Mouse (Mus musculus): ENCODE measurements around the gene Myt1l.

The Myt1l gene

DNA sequence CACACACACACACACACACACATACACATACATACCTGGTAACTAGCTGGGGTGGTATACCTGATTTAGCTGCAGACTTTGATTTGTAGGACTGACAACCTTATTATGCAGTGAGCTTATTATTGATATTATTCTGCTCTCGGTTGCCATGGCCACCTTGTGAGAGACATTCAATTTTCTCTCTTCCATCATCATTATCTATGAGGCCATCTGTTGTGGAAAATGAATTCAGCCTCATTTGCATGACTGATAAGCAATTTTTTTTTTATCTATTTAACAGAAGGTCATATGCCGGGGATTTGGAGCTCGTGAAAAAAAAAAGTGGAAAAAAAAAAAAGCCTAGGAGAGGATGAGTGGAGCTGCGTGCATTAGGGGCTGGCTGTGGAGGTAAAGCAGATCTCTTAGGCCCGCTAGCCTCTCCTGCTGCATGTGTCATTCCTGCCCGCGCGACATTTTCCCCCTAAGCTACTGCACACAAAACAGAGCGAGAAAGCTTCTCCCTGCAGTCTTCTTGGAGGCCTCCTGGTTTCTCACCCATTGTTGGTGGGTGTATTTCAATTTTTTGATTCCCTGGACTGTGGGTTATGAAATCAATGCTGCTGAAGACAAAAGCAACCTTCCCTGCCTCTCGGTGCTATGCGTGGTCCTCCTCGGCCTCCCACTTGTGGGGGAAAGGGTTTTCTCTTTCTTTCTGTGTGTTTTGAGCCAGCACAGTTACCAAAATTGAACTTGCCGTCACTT is at the start of gene Myt1l:
Gene Myt1l (plus strand): TSS at position 354 of the 741 bp plus-strand sequence.
- no peak for DNase-seq (ENCODE audit: low read depth)

DNA sequence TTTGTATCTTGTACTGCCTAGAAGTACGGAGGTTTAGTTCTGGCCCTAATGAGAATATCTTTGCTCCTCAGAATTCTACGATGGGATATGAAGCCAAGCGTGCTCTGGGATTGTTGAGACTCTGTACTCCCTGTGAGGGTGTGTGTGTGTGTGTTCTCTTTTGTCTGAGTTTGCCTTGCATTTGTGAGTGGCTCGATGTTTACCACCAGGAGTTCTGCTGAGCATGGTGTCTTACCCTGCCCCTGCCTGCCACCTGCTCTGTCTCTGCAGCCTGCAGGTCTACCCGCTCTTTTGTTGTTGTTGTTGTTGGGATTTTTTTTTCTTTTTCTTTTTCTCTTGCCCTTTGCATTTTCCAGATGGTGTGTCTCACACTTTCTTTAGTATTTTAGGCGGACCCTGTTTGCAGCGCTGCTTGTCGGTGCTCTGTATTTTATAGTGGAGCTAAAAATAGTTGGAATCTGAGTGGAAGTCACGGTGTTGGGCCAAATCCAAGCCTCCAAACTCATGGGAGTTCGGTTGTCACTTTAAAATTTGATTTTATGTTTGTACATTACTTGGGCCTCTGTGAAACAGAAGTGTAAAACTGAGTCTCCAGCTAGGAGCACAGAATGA is 41.7 kb upstream of the Myt1l start:
- no peak for DNase-seq (ENCODE audit: low read depth)

DNA sequence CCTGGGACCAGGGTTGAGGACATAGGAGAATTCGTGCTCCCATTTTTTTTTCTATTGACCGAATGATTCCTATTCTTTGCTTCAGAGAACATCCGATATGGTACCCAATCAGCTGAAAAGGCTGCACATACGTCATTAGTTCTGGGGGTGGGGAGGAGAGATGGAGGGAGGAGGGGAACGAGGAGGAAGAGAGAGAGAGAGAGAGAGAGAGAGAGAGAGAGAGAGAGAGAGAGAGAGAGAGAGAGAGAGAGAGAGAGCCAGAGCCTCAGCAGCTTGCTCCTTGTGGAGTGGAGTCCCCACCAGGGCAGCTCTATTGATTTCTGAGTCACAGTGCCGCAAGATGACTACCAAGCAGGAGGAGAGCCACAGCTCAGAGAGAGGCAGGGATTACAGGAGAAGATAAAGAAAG is 1.9 kb upstream of the Myt1l start:
- no peak for DNase-seq (ENCODE audit: low read depth)

DNA sequence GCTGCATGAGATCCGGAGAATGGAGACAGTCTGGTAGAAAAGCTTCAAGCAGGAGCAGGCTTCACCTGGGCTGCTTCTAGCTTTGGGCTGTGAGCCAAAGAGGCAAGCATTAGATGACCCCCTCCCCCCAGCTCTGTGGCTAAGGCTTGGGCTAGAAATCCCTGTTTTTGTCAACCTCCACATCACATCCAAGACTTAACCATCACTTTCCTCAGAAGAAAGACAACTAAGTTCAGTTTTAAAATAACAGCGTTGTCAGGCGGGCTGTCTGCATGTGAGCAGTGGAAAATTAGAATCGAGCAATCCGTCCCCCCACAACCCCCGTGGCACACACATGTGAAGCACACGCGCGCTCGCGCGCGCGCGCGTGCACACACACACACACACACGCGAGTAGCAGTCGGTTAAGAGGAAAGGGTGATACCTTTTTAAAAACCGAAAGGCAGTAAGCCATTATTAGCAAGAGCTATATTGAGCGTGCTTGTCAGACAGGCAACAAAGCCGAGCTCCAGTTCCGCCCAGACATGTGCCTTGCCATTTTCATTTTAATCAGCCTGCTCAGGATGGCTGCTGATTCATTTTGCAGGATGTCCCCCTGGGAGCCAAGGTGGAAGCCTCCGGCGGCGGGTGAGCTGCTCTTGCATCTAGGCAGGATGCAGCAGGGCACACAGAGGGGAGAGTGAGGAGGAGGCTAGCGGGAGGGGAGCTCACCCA is 979 bp upstream of the Myt1l start:
- no peak for DNase-seq (ENCODE audit: low read depth)

- no peak for DNase-seq (ENCODE audit: low read depth)
Measured at GRCm38 (mm10) chr12:29530241-29530725, 2.1 kb downstream of the Myt1l start.

DNA sequence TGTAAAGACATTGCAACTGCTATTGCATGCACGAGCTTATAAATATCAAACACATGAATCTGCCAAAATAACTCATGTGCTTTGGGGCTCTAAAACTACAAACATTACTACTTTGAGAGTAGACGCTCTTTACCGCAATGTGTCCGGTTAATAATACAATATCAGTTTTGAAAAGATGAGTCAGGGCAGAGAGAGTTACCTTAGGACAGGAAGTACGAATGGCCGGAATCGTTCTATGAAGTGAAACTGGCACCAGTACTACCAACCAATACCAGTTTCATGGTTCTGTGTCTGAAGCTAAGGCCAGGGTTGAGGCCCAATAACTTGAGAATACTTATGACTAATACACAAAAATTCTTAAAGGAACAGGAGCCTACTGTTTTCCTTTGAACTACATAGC is 2.6 kb downstream of the Myt1l start:
- DNase-seq (ENCODE audit: low read depth), result no peak

DNA sequence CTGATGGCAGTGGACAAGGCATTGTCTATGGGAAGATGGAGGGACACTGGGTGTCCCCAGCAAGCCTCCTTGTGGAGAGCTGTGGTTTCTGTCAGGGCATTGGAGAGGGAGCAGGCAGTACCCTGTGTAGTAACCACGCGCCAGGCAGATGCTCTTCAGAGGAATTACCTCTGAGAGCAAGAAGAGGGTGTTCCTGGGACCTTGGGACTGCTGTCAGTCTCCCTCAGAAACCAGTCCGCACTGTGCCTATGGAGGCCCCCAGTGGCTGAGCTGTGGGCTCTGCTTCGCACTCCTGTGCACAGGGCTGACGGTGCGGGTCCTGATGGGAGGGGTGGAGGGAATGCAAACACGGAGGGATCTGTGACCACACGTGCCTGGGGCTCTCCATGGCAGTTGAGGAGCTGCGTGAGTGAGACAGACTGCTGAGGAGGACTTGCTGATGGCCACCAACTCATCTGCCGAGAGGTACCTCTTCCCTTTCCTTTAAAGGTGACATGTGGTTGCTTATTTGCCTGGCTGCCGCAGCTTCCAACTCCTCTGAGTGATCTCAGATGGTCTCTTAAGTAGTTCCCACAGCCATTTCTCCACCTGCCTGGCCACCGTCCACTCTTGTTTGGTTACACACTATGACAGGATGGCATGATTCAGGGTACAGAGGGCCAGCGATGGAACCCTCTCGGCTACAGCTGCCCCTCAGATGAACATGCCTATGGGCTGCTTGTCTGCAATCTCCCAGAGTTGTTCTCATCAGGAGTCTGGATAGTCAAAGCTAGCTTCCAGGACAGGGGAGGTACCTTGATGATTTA is 5.1 kb downstream of the Myt1l start:
- no peak for DNase-seq (ENCODE audit: low read depth)

DNA sequence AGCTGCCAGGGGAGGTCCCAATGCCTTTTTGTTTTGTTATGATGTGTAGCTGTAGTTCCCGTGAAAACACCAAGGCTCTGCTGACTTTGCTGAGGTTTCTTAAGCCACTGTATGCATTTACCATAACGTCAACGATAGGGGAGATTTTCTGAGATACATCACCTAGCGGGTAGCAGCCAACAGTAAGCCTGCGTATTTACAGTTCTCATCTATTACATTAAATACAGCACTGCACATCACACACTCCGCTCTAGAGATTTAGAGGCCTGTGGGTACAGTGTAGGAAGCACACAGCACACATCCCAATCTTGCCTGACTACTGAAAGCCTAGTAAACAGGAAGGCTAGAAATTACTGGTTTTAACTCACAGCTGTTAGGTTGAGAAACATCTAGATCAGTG is 6.1 kb downstream of the Myt1l start:
- DNase-seq (ENCODE audit: low read depth), result no peak

- no peak for DNase-seq (ENCODE audit: low read depth)
Measured at GRCm38 (mm10) chr12:29534761-29535300, 6.6 kb downstream of the Myt1l start.

DNA sequence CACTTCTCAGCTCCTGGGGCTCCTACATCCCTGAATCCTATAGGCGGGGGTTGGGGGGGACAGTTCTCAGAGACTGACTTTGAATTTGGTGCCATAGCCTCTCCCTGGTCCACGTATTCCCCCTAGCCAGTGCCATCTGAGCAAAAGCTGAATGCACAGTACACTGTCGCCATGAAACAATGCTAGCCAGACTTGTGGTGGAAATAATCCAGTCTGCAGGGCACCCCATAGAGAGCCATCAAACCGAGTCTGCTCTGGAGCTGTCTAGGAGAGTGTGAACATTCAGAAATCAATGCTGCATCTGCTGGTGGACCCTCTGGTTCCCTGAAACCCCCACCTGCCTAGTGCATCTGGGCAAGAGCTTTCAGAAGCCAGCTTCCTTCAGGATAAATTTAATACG is 9.7 kb downstream of the Myt1l start:
- DNase-seq (ENCODE audit: low read depth), result no peak

DNA sequence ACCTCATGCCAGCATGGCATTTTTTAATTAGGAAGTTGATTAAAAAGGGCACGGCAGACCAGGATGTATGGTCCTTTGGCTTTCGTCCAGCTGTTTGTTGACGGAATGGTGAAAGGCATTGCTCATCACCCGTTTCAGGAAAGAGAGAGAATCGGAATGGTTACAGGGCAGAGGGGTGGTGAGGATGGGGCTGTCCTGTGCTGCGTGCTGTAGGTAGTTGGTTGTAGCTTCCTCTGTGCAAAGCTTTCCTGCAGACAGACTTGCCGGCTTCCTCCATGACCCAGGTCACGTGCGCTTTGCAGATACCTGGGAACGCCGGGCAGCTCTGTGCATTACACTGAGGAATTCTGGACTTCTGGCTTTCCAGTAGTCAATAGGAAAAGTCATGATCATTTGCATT is 10.3 kb downstream of the Myt1l start:
- DNase-seq (ENCODE audit: low read depth), result no peak

GRCm38 (mm10) chr12:29539106-29539505 is 10.9 kb downstream of the Myt1l start:
- no peak for DNase-seq (ENCODE audit: low read depth)

DNA sequence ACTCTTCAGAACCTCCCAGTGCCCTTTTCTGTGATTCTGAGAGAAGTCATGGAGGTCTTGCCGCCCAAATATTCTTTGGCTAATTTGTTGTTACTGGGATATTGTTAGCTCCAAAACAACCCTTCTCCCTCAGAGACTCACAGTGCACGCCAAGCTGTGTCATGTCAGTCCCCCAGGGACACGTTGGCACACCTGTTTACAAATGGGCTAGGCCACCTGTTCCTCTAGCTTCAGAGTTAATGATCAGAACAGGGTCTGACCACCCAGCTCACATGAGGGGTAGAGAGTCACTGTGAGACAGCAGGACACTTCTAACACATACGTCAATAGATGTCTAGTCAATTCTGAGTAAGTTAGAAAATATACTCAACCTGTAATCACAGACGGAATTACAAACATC is 12.6 kb downstream of the Myt1l start:
- no peak for DNase-seq (ENCODE audit: low read depth)

DNA sequence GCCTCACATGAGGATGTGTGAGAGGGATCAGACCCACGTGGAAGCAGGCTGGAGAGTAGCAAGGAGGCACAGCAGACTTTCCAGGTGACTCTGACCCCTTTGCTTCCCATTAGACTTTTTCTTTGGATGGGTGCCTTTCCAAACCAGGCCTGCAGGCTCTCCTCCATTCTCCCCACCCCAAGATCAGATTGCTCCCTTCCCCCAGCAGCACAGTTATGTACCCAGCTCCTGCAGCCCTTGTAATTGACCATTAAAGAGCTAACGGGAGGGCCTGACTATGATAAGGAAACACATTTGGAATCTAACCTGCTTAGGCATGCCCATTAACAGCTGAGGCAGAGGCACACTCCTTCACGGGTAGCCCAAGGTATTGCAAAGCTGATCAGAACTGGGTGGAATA is 17.9 kb downstream of the Myt1l start:
- DNase-seq (ENCODE audit: low read depth), result no peak

GRCm38 (mm10) chr12:29547112-29547511 is 18.9 kb downstream of the Myt1l start:
- no peak for DNase-seq (ENCODE audit: low read depth)

DNA sequence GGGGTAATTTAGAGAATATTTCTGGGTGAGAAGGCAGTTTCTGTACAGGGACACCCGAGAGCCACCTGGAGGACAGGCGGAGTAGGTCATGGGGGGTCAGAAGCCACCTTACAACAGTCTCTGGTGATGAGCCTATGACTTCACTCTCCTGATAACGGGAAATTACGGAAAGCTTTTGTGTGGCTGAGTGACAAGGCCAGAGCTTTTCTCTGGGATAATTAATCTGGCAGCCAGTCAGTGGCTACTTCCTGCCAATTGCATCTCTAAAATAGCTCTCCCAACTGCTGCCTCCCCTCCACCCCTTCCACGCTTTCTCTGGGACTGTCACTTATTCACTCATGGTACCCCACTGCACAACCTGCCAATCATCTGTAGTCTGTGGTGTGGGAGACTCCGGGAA is 19.6 kb downstream of the Myt1l start:
- DNase-seq (ENCODE audit: low read depth), result no peak

GRCm38 (mm10) chr12:29553138-29553537 is 25.0 kb downstream of the Myt1l start:
- no peak for DNase-seq (ENCODE audit: low read depth)

DNA sequence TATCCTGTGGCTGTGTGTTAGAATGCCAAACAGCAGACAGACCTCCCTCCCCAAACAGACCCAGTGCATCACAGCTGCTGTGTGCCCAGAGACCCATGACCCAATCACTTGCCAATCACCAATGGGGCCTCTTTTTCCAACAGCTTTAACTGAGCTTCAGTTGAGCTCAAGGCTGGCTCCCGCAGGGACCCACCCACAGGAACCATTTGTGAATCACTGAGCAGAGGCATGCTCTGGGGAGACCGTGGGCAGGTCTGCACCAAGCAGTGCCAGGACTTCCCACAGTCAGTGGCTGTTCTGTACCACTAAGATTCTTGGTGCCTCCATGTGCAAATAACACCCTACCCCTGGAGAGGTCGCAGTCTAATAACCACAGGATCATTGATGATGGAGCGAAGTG is 27.5 kb downstream of the Myt1l start:
- DNase-seq (ENCODE audit: low read depth), result no peak

GRCm38 (mm10) chr12:29556408-29556807 is 28.2 kb downstream of the Myt1l start:
- DNase-seq (ENCODE audit: low read depth), result no peak

GRCm38 (mm10) chr12:29556901-29557300 is 28.7 kb downstream of the Myt1l start:
- DNase-seq (ENCODE audit: low read depth), result no peak

DNA sequence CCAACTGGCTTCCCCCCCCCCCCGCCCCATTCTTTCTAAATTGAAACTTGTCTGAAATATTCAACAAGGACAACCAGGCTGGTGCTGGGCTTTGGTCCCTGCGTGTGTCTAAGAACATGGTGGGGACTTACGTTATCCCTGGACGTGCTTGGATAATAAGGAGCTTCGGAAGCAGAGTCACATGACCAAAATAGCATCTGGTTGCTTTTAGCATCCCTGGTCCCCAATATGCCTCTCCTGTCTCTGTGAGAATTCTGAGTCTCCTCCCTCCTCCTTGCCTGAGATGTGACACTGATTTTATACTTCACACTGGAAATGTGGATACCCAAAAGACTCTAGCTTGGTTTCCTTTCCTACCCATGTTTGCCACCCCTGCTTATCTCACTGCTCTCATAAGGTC is 31.6 kb downstream of the Myt1l start:
- DNase-seq (ENCODE audit: low read depth), result no peak

DNA sequence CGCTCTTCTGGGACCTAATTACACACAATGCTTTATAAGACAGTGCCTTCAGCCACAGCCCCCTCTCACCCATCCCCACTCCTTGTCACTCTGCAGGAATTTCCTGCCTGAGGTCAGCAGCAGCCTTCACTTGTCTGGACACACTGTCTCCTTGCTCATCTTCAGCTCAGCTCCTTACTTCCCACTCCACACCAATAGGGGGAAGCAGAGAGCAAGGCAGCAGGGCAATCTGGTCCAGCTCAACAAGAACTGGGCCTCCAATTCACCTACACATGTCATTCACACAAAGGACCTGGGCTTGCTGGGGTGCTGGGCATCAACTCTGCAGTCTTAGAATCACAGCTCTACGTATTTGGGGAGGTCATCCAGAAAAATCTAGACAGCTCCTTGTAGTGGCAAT is 33.0 kb downstream of the Myt1l start:
- no peak for DNase-seq (ENCODE audit: low read depth)

All from c-Kit-positive CD71-positive TER-119-negative erythroid progenitor cells, embryonic 14.5 days (primary cell).